Mouse (Mus musculus): ENCODE measurements around the gene Phf11a.
"Not testable (repeated sequence)": the region's sequence is repeated elsewhere in the genome, so short reads cannot be mapped to it uniquely, and the experiment has no call there.

Phf11a gene

DNA sequence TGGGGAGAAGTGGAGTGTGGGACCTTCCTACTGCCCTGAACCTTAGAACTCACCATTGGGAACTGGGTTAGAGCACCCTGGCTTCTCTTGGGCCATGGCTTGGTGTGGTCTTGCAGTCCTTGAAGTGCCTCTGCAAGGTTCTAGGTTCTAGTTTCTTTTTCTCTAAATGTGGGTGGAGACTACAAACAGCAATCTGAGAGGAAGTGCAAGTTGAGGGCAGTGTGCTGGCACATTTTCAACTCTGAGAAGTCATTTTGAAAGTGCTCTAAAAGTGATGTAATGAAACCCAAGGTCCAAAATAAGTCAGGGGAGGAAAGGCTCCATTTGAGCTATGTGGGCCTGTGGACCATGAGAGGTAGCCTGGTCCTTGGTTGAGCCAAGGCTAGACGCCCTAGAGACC lies at the start of gene Phf11a:
Phf11a (minus strand) TSS at position 132 of the 400 bp plus-strand sequence.
- not testable (repeated sequence) for DNase-seq

DNA sequence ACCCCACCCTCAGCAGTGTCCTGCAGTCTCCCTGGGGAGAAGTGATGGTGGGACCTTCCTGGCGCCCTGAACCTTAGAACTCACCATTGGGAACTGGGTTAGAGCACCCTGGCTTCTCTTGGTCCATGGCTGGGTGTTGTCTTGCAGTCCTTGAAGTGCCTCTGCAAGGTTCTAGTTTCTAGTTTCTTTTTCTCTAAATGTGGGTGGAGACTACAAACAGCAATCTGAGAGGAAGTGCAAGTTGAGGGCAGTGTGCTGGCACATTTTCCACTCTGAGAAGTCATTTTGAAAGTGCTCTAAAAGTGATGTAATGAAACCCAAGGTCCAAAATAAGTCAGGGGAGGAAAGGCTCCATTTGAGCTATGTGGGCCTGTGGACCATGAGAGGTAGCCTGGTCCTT lies 43.9 kb upstream of the Phf11a start, which contains the start of gene Phf11b:
Phf11b (minus strand) TSS at position 163 of the 400 bp plus-strand sequence.
- not testable (repeated sequence) for DNase-seq

DNA sequence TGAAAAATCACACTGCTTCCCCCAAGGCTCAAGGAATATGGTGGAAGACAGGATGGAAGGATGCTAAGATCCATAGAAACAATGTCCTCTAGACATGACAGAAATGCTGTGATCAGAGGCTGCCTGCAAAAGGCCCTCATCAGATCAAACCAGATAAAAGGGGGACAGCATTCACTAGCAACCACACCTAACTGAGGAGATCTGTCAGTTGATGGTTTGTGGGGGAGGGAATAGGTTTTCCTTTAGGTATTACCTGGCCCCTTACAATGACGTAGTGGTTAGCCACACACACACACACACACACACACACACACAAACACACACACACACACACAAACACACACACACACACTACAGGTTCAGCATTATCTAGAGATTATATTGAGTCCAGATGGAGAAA lies 42.2 kb upstream of the Phf11a start:
- no peak for DNase-seq

DNA sequence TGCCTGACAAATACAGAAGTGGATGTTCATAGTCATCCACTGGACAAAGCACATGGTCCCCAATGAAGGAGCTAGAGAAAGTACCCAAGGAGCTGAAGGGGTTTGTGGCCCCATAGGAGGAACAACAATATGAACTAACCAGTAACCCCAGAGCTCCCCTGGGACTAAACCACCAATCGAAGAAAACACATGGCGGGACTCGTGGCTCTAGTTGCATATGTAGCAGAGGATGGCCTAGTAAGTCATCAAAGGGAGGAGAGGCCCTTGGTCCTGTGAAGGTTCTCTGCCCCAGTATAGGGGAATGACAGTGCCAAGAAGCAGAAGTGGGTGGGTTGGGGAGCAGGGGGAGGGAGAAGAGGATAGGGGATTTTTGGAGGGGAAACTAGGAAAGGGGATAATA lies 38.7 kb upstream of the Phf11a start:
- not testable (repeated sequence) for DNase-seq

DNA sequence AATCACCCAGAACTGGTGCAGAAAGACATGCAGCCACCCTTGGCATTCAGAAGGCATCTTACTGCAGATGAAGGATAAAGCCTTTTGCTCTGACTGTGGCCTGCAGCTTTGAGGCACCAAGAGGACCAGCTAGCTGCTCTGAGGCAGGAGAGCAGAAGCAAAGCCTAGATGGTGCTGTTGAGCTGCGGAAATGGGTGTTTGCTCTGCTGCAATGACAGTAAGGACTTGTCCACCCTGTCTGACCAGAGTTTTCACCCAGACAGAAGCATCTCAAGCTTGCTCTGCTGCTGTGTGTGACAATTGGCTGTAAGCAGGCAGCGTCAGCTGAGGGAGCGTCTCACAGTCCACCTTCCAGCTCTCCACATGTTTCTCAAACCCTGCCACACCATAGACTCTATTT lies 33.2 kb upstream of the Phf11a start:
- peak; percentile 23 to 35 for DNase-seq

DNA sequence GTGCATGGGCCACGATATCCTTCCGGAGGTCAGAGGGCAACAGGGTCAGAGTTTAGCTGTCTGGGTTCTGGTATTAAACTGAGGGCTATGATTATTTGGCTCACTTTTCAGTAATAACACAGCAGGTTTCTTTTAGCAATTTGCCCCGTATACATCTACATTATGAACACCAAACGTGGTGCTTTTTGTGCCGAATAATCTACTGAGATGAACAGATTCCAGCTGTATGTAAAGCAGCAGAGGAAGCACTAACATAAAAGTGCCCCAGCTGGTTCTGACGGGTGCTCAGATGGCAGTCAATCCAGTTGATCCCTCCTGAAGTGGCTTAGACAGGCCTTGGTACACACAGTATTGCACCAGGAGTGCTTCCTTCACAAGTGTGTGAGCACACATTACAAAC lies 22.6 kb upstream of the Phf11a start:
- DNase-seq = not testable (repeated sequence)

DNA sequence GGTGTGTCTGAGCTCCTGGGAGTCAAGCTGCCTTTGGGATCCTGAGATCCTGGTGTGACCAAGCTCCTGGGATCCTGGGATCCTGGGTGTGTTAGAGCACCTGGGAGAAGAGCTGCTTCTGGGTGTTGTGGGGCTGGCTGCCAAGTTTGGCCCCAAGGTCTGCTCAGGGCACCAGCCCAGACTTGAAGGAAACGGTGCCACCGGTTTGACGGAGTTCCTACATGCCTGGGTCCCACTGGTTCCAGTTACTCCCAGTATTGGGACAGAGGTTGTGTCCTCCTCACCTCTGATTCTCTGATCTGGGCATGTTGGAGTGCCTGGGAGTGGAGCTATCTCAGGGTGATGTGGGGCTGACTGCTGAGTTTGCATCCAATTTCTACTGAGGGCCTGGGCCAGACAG lies 21.7 kb upstream of the Phf11a start:
- DNase-seq = not testable (repeated sequence)

DNA sequence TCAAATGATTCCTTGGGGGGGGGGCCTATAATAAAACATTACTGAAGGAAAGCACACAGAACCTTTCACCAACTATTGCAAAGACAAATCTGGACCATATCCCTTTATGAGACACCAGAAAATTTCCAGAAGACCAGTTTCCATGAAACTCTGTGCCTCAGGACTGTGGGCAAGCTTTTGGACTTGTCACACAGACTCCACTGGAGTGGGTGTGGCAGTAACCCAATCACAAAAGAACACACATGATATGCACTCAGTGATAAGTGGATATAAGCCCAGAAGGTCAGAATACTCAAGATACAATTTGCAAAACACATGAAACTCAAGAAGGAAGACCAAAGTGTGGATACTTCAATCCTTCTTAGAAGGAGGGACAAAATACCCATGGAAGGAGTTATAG lies 5.6 kb downstream of the Phf11a start:
- DNase-seq = not testable (repeated sequence)

DNA sequence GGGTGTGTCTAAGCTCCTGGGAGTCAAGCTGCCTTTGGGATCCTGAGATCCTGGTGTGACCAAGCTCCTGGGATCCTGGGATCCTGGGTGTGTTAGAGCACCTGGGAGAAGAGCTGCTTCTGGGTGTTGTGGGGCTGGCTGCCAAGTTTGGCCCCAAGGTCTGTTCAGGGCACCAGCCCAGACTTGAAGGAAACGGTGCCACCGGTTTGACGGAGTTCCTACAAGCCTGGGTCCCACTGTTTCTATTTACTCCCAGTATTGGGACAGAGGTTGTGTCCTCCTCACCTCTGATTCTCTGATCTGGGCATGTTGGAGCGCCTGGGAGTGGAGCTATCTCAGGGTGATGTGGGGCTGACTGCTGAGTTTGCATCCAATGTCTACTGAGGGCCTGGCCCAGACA lies 22.4 kb downstream of the Phf11a start:
- DNase-seq = not testable (repeated sequence)

DNA sequence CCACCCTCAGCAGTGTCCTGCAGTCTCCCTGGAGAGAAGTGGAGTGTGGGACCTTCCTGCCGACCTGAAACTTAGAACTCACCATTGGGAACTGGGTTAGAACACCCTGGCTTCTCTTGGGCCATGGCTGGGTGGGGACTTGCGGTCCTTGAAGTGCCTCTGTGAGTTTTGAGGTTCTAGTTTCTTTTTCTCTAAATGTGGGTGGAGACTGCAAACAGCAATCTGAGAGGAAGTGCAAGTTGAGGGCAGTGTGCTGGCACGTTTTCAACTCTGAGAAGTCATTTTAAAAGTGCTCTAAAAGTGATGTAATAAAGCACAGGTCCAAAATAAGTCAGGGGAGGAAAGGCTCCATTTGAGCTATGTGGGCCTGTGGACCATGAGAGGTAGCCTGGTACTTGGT lies 37.3 kb downstream of the Phf11a start, which contains the start of gene Gm6904:
Gm6904 (minus strand) TSS at position 161 of the 400 bp plus-strand sequence.
- DNase-seq = no peak

DNA sequence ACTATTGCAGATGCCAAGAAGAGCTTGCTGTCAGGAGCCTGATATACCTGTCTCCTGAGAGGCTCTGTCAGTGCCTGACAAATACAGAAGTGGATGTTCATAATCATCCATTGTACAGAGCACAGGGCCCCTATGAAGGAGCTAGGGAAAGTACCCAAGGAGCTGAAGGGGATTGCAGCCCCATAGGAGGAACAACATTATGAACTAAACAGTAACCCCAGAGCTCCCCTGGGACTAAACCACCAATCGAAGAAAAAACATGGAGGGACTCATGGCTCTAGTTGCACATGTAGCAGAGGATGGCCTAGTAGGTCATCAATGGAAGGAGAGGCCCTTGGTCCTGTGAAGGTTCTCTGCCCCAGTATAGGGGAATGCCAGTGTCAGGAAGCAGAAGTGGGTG lies 41.5 kb downstream of the Phf11a start:
- not testable (repeated sequence) for DNase-seq

DNA sequence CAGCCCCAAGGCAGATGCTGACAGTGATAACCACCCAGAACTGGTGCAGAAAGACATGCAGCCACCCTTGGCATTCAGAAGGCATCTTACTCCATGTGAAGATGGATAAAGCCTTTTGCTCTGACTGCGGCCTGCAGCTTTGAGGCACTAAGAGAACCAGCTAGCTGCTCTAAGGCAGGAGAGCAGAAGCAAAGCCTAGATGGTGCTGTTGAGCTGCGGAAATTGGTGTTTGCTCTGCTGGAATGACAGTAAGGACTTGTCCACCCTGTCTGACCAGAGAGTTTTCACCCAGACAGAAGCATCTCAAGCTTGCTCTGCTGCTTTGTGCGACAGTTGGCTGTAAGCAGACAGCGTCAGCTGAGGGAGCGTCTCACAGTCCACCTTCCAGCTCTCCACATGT lies 47.0 kb downstream of the Phf11a start:
- DNase-seq = peak; percentile 15 to 32

DNA sequence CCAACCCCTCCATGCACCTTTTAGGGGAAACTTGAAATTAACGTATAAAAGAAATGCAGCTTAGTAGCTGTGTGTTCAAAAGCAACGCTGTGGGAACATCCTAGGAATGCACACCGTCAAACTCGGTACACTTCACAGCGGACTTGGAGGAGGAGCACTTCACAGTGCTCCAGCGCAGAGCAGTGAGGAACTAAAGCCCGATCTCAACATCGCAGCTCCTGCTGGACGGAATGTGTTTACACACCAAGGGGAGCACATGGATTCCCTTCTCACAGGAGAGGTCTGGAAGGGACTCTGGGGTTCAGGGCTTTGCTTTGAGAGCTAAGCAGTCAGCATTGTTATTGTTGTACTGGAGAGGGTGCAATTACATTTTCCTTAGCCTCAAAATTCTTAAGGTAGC lies 63.7 kb downstream of the Phf11a start:
- DNase-seq = no peak

DNA sequence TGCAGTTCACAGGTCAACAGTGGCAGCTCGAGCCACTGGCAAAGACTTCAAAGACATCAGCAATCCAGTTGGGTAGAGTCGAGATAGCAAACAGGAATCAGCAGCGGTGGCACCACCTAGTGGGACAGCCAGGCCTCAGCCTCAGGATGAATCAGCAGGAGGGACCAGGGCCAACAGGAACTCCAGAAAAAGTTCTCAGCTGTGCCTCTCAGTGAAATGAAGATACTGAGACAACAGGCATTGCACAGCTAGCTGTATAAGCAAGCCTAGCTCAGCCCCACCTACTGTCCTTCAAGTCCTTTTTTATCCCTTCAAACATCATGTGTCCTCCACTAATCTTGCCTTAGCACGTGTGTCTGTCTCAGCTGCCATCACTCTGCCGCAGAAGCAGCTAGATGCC lies 65.3 kb downstream of the Phf11a start:
- DNase-seq = no peak

DNA sequence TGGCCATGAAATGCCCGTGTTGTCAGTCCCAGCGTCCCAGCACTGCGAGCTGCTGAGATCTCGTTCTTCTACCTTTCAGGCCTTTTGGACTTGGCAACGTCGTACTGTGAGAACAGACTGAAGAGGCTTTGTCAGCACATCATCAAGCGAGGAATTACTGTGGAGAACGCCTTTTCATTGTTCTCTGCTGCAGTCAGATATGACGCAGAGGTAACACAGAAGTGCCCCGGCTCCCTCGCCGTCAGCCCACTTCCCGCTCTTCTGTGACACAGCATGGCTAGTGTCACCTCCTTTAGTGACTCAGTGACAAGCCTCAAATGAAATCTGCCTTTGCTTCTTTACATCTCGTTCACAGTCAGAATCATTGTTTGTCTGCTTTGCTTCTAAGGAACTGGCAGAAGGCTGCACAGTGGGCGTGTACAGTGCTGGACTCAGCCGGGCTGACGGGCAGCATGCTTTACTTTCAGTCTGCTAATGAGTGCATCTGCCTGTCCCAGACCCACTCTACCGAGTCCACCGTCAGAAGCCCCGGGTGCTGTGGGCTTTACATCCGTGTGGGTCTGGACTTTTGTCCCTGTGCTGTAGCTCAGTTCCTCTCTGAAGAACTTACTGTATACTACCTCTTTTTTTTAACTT lies 66.9 kb downstream of the Phf11a start:
- DNase-seq = peak in 1 of 2 experiments; percentile 19

DNA sequence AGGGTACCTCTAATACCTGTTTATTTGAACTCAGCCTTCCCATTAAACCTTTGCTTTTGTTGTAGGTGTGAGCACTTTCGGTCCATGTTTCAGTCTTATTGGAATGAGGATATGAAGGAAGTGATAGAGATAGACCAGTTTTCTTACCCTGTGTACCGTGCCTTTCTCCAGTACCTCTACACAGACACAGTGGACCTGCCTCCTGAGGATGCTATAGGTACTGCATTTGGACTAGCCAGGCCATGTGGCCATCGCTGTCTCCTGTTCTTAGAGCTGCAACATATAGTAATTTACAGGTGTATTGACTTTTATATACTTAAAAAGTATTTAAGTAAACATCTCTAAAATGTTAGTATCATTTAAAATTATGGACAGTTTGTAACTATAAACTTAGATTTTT lies 67.5 kb downstream of the Phf11a start:
- DNase-seq = no peak

Data from cerebellum, postnatal 10 days (tissue).